Mouse (Mus musculus): ENCODE measurements at regions not wholly inside any gene's neighbourhood (a gene's known extent, or its start where the extent isn't known, plus 50 kb on each side); places are given as distances from the start of the nearest gene placed in this dataset.
A peak's percentile ranks its signal among the peaks of the same experiment; 100 is the strongest.

DNA sequence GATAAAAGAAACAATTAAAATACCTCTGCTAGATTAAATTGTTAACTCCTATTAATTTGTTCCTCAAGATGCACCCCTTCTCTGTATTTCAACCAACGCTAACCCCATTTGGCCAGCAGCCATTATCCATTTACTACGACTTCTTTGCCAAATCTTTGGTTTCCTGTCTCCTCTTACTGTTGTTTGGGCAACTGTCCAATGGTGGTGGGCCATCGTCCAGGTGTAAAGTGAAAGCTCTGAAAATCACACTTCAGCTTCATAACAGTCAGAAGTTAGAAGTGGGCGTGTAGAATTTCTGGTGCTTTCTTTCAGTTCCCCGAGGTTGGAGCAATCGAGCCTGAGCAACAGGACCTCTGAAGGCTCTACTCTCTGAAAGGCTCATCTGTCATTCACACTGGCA, 66.8 kb upstream of the Zbtb20 start:
- intact Hi-C loops (cut with DNase I) = no loop called here
- peak; percentile 16 for DNase-seq

DNA sequence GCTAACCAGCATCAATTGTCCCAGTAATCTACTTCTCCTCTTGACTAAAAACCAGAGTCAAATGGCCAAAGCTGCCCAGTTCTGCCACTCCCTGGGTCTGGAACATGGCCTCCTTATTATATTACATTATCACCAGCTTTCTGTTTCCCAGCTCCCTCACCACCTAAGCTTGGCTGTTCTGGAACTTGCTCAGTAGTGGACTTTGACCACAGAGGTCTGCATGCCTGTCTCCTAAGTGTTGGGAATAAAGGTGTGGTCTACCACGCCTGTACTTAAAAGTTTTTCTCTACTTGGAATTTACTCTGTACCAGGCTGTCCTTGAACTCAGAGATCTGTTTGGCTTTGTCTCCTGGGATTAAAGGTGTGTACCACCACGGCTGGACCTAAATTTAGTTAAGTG, 68.1 kb upstream of the Zbtb20 start:
- no peak for DNase-seq
- intact Hi-C loops (cut with DNase I) = no loop called here

DNA sequence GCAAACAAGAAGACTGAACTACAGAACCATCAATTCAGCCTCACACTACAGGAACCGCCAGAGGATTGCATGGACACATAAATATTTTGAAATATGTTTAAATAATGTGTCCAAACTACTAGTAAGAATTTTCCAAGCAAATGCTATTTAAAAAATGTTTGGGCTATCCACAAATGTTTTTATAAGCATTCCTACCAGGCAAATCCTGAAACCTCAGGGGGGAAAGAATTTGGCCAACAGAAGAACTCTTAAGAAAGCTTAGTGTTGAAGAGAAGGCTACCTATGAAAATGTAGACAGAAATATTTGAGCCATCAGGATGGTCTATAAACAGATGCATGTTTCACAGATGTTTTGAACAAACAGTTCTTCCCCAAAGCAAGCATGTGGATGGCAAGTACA, 72.1 kb upstream of the Zbtb20 start:
- intact Hi-C loops (cut with DNase I) = no loop called here
- DNase-seq = no peak

DNA sequence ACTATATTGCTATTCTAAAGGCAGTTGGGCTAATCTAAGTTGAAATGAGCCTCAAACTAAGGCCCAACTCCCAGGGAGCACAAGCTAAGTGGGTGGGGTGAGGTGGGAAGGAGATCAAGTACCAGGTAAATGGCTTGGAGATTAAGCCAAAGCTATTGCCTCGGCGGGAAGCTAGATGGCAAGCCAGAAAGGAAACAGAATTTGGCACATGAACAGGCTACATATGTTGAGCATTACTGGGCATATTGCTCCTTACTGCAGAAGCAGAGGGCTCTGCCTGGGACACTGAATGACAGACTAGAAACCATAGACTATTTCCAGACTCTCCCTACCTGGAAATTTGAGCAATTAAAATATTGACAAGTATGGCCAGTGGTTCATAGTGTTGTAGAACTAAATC, 83.1 kb upstream of the Zbtb20 start:
- intact Hi-C loops (cut with DNase I) = no loop called here
- DNase-seq = peak; percentile 20

DNA sequence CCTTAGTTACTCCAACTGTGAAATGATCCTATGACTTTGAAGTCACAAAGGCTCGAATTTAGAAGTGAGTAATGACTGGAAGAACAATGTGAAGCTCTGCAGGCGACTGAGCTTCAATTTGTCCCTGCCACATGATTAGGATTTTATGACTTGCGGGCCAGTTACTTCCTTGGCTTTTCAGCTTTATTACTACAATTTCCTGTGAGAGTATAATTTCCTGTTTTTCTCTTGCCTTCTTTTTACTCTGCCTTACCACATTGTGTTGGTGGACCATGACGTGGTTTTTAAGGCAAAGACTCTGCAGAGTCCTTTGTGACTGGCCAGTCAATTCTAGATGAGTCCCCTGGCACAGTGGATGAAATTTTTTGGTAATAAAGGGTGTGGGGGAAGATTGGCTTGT, 91.0 kb upstream of the Zbtb20 start:
- intact Hi-C loops (cut with DNase I) = loop anchor here (5.0 to 10.0 kb wide), 3 partner anchors 450 to 612 kb away; no protein-coding TSS in a partner anchor
- no peak for DNase-seq

DNA sequence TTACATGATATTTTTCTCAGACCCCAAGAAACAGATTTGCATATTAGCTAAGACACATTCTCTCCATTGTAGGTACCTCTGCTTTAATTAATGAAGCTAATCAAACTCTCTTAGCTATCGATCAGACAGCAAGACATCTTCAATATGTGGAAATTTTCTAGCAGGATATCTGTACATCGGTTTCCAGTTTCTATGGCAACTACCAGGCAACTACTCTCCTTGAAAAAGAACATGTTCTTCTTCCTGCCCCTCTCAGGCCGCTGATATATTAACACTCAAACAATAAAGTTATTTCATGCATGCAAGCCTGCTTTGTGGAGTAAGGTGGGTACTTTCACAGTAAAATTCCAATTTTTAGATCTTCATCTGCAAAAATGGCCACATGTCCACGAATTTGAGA, 91.7 kb upstream of the Zbtb20 start:
- no peak for DNase-seq

DNA sequence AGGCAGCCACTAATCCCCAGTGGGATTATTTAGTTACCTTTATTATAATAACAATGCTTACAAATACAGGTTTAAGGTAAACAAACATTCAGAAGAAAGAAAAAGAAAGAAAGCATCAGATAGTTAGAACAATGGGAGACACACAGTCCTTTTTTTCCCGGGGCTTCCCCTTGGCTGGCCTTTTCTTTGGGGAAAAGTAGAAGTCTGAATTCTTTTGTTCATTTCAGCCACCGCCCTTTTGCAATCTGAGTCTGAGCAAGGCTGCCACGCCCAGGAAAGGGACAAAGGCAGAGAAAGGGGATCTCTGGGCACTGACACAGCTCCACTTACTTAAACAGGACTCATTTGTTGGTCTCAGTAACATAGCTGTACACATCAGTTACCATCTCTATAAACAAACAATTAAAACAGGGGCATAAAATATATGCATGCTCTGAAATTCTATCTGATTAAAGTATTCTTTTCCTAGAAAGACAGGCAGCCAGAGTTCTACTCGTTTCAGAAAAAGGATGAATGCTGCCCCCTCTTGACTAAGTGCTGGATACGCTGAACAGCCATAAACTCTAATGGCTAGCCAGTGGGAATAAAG, 93.5 kb upstream of the Zbtb20 start:
- DNase-seq = peak; percentile 34
- intact Hi-C loops (cut with DNase I) = loop anchor here (2.0 to 10.0 kb wide), 4 partner anchors 447 to 610 kb away; no protein-coding TSS in a partner anchor

More for the DNA sequence above, 91.7 kb upstream of the Zbtb20 start:
- intact Hi-C loops (cut with DNase I) = loop anchor here (5.0 to 10.0 kb wide), 3 partner anchors 449 to 612 kb away; no protein-coding TSS in a partner anchor

DNA sequence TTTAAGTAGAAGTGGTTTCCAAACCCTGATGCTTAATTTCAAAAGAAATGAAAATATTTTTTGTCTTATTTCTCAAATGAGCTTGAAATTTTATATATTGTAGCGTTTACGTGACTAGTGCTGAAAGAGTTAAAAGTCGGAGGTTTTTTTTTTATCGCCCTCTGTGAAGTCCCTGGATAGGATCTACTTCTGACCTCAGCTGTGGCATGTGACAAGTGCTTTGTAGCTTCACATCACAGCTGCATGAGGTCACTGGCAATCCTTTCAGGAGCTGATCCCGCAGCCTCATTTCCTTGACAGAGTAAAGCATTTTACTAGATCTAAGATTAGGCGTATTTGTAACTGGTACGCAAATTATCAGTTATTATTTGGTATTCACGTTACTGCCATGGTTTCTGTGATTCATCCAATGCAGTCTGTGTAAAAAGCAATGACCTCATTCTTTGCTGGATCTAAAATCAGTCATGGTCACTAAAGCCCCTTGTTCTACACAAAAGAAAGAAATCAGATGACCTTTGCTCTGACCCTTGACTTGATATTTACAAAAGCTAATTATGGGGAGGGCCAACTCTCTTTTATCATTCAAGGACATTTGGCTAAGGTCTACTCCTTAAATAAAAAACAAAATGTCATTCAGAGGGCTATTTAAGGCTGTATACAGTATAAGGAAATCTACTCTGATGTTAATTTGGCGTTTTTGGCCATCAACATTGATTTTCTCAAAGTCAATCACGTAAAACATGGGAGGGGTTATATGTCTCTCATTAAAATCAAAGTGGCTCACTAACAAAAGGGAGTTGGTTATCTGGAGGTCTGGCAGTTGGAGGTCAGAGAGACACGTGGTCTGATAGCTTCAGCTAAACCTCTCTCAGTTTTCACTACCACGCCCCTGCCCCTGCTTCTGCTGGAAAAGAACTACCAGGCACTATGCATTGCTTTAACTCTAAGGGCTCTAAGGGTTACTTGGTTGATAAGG, 94.3 kb upstream of the Zbtb20 start:
- peak; percentile 10 for DNase-seq
- intact Hi-C loops (cut with DNase I) = loop anchor here (2.0 to 10.0 kb wide), 4 partner anchors 447 to 609 kb away; no protein-coding TSS in a partner anchor

DNA sequence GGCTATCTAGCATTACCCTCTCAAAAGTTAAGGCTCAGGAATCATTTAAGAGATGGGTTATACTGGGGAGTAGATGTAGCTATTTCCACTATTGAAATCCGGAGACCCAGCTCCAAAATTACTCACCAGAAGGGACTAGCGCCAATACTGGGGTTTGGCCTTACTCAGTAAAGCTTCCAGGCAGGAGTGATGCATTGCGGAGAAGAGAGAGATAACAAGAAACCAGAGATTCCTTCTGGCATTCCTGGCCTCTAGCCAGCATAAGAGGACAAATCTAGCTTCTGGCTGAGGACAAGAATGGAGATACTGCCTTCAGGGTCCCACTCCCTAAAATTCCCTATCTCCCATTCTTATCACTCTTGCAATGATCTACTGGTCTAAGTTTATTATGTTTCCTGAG, 95.7 kb upstream of the Zbtb20 start:
- intact Hi-C loops (cut with DNase I) = loop anchor here (5.0 to 10.0 kb wide), 3 partner anchors 445 to 608 kb away; no protein-coding TSS in a partner anchor
- no peak for DNase-seq

DNA sequence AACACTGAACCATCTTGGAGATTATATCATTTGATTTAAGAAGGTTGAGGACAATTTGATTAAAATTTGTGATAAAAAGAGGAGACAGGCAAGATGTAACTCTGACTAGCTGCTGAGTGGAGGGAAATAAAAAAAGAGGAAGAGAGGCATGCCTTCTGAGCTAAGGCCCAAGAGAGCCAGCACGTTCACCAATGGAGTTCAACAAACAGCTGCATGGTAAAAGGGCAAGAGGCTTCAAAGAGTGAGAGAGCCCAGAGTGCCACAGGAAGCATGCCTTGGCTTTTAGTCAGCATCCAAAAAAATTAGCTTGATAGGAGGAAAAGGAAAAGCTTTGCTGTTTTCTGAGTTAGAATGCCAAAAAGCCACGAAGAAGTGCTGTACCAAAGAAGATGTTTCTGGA, 103.0 kb upstream of the Zbtb20 start:
- intact Hi-C loops (cut with DNase I) = no loop called here
- no peak for DNase-seq

DNA sequence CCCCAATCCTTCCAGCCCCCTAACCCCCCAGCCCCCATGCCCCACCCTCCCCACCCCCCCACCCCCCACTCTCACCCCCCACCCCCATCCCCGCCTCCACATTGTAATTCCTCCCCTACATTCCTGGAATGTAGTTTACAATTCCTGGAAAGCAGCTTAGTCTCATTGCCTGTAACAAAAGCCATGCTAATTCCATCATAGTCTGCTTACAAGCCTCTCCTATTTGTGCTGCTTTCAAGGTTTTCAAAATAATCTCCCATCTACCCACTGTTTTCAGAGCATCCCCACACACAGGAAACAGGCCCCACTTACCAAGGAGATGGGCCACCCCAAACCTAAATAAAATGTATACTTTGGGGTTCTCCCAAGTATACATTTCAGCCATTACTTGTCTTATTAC, 105.5 kb upstream of the Zbtb20 start:
- no peak for DNase-seq
- intact Hi-C loops (cut with DNase I) = no loop called here

DNA sequence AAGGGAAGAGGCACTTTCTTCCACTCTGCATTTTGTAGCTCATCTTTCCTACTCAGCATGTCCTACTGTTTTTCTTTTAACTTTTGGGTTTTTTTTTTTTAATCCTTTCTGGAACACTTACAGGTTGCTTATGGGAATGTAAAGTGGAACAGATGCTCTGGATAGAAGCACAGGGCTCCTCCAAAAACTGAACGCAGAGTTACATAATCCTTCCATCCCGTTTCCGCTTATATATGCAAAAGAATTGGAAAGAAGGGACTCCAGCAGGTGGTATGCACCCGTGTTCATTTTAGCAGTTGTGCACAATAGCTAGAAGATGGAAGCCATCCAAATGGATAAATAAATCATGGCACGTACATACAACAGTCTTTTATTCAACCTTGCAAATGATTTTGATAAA, 127.0 kb upstream of the Zbtb20 start:
- intact Hi-C loops (cut with DNase I) = no loop called here
- no peak for DNase-seq

DNA sequence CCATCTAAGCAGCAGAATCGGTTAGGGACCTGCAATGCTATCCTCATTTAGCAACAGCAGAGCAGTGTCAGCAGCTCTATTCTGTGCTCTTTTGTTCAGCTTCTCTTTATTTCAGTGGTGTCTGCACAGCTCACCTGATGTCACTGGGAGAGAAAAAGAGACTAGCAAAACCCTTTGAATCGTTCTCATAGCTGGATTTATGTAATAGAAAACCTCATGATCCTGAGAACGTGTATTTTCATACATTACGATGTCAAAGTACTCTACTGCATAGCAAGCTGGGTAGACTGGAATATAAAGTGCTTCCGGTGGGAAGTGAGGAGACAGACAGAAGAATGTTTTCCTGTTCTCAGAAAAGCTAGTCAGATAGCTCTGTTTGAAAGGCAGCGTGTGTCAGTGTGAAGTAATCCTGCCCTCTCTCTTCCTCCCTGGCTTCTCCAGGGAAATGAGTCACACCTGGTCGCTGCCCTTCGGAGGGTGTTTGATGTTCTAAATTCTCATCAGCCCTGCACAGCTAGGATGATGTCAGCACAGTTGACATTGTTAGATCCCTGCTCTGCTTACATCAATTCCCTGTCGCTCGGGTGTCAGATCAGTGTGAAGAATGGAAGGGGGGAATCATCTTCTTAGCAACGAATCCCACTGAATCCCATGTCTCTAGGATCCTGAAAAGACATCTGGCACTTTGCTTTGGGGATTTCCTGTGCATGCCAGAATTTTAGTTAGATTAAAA, 129.6 kb upstream of the Zbtb20 start:
- intact Hi-C loops (cut with DNase I) = no loop called here
- DNase-seq = no peak

DNA sequence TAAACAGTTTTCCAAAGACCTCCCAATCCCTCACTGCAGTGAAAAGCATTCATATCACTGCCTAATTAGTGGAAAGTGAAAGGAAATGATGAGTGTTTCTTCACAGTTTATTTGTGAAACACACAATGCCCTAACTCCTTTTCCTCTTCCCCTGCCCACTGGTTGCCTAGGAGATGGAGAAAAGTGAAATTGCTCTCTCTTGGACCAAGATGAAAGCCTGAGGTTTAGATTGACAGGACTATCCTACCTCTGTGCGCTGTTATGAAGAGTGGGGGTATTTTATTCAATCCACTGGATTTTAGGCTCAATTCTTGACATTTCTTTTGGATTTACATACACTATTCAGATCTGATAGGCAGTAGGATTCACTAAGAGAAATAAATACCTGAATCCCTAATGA, 132.1 kb upstream of the Zbtb20 start:
- intact Hi-C loops (cut with DNase I) = no loop called here
- no peak for DNase-seq

DNA sequence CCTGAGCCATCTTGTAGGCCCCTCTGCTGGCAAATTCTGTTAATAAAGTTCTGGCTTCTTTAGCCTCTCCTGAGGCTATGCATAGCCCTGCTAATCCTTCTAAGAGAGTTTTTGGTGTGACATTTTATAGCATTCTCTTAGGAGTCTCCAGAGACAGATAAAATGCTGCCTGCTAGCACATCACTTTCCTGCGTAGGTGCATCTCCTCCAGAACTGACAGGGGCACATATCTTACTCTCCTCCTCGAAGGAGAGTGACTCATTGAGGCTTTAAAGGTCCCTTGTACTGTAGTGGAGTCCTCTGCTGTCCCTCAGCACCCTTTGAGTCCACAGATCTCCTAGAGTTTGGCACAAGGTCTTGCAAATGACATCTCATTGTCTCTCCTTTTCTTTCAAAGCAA, 132.6 kb upstream of the Zbtb20 start:
- intact Hi-C loops (cut with DNase I) = no loop called here
- no peak for DNase-seq

DNA sequence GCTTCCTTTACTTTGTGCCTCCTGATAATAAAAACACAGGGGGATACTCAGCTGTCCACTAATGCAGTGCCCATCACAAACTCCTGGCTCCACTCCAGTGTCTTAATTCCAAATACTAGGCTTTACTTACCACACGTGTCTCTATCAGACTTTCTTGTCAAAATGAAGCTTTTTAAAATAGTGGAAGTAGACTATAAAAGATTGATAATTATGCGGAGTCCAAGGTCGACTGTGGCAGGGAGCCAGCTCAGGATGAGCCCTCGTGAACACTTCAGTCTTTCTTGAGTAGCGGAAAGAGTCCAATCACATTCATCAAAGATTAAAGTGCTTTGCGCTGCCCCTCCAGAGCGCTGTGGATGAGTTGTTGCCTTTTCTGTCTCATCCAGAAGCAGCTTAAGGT, 147.9 kb upstream of the Zbtb20 start:
- DNase-seq = no peak
- intact Hi-C loops (cut with DNase I) = no loop called here

DNA sequence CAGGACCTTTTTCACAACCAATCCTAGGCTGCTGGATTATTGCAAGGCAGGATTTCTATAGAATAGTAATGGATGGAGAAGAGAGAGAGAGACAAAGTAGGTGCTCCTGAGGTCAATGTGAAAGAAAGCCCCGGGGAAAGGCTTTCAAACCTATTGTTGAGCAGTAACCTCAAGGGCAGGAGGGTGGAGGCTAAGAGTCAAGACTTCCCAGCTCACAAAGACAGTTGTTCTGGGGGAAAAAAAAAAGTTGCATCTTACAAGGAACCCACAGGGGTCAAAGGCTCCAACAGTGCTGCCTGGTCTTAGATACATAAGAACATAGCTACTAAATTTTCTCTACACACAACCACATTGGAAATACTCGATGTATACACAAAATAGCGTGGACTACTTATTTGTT, 155.8 kb upstream of the Zbtb20 start:
- DNase-seq = no peak
- intact Hi-C loops (cut with DNase I) = loop anchor here (10.0 kb wide), 1 partner anchor 105 kb away; no protein-coding TSS in a partner anchor

DNA sequence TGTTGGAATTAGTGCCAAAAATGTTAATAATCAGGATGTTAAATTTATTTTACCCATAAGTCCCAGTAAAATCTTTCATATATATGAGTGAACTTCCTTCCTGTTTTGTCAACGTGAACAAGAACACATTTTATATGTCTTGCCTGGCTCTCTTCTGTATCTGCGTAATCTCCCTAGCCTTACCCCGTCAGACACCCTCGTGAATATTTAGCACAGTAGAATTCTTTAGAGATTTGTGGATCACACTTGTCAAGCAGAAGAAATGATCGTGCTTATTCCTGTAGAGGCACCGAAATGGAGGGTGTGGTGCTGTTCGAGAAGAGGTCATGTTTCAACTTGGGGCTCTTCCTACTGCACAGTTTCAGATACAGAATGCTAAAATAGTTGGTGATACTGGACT, 157.2 kb upstream of the Zbtb20 start:
- DNase-seq = no peak
- intact Hi-C loops (cut with DNase I) = loop anchor here (10.0 kb wide), 1 partner anchor 104 kb away; no protein-coding TSS in a partner anchor

DNA sequence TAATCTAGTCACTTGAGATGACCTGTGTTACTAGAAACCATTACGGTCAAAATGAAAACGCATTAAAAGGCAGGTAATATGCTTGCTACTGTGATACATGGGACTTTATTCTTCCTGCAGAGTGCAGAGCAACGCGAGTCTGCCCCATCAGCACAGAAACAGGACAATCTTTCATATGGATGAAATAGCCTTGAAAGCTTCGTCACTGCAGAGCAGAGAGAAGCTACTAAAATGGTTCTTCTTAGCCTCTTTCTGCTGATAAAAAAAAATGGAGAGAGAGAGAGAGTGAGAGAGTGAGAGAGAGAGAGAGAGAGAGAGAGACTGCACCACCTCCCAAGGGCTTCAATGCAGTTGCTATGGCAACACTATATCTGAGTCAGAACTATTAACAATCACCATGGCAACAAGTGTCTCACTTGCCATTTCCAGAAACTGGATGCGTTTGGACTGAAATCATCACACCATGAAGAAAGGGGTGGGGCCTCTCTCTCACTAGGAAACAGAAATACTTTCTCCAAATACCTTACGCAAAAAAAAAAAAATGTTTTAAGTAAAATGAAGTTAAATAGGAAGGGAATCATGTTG, 157.8 kb upstream of the Zbtb20 start:
- intact Hi-C loops (cut with DNase I) = loop anchor here (10.0 kb wide), 1 partner anchor 103 kb away; no protein-coding TSS in a partner anchor
- DNase-seq = peak; percentile 26

DNA sequence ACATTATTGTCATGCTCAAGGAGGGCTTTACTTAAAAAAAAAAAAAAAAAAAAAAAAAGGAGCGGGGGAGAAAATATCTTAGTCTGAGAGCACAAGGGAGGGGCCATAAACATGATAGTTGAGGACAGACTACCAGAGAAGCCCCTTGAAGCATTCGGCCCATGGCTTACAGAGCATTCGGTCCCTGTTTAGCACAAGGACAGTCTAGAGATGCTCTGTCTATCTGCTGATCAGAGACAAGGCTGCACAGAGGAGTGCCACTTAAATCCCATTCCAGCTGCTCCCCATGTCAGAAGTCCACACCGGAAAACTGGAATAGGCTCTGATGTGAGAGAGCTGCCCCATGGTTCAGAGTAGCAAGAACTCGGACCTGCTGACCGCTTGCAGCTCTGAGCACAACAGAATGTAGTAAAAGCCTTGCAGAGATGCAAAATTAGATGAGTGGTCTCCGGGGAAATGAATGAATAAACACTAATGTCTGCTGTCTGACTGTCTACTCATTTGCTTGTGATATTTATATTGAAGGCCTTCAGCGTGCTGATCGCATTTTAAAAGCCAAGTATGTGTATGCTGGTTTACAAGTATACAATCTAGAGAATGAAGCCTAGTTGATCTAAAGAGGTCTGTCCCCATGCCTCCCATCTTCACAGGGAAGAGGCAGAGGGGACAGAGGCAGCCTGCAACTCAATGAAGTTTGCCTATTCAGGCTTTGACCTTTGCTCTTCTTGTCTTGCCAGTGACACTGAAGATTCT, 158.4 kb upstream of the Zbtb20 start:
- DNase-seq = no peak
- intact Hi-C loops (cut with DNase I) = loop anchor here (10.0 kb wide), 1 partner anchor 102 kb away; no protein-coding TSS in a partner anchor
